Mouse (Mus musculus) brain, embryonic 14.5 days (tissue): ENCODE measurements around the gene Psen2.

ENCODE experiments used
- CTCF ChIP-seq: fragments of 200-500 bp; IDR thresholded peaks from 2 replicates; pipeline ENCODE4 v1.5.1; 2012; ENCODE audit warnings: inconsistent platforms, mild to moderate bottlenecking, moderate library complexity, borderline replicate concordance; ENCODE audit not compliant: insufficient read depth, insufficient read length; ENCODE audit errors: extremely low read depth
- POLR2A ChIP-seq: fragments of 200-500 bp; IDR thresholded peaks from 2 replicates; pipeline ENCODE4 v1.6.1; 2012; ENCODE audit warnings: mild to moderate bottlenecking, inconsistent platforms, borderline replicate concordance; ENCODE audit not compliant: poor library complexity, insufficient read depth, insufficient read length, severe bottlenecking; ENCODE audit errors: extremely low read depth

GRCm38 (mm10) chr1:180231729-180232128 is 31.5 kb downstream of the Psen2 start:
- TF ChIP-seq CTCF (no peak), POLR2A (no peak)
